Mouse (Mus musculus) liver, postnatal 0 days (tissue): ENCODE measurements around the gene Dus1l. TPM values are rescaled to one million over a fixed set of nuclear protein-coding genes. Genes with fewer than 3 reads are reported as not detected.

Experiments
- ATAC-seq: fragments of 200-750 bp; cut with Nextera tagmentation; 2 replicates; pipeline ENCODE4 v1.8.0; 2017; ENCODE audit warnings: mild to moderate bottlenecking, moderate library complexity
- DNase-seq: peaks from one replicate; pipeline ENCODE4 v3.0.0-alpha.2; 2016
- H3K27ac ChIP-seq: fragments of 300-500 bp; sonication (generic); 2 replicates; pipeline ENCODE4 v1.5.1; 2014; ENCODE audit warnings: antibody characterized with exemption, moderate library complexity, mild to moderate bottlenecking, low read depth
- H3K27me3 ChIP-seq: fragments of 300-500 bp; sonication (generic); 2 replicates; pipeline ENCODE4 v1.6.1; 2014; ENCODE audit warnings: low read length, control low read depth, mixed read lengths; ENCODE audit not compliant: insufficient read depth
- H3K36me3 ChIP-seq: fragments of 300-500 bp; sonication (generic); replicated peaks from 2 replicates; pipeline ENCODE4 v1.6.1; 2014; ENCODE audit warnings: mild to moderate bottlenecking, control low read depth, low read length, moderate library complexity, mixed read lengths; ENCODE audit not compliant: insufficient read depth
- H3K4me1 ChIP-seq: fragments of 300-500 bp; sonication (generic); 2 replicates; pipeline ENCODE4 v1.6.1; 2014; ENCODE audit warnings: antibody characterized with exemption, mild to moderate bottlenecking, control low read depth; ENCODE audit not compliant: insufficient read depth
- H3K4me2 ChIP-seq: fragments of 300-500 bp; sonication (generic); 2 replicates; pipeline ENCODE4 v1.6.1; 2014; ENCODE audit warnings: low read depth, mild to moderate bottlenecking, low read length, moderate library complexity, mixed read lengths
- H3K4me3 ChIP-seq: fragments of 300-500 bp; sonication (generic); 2 replicates; pipeline ENCODE4 v1.5.1; 2014; ENCODE audit warnings: low read depth, low read length
- H3K9ac ChIP-seq: fragments of 300-500 bp; sonication (generic); replicated peaks from 2 replicates; pipeline ENCODE4 v1.6.1; 2014; ENCODE audit warnings: mild to moderate bottlenecking, moderate library complexity
- H3K9me3 ChIP-seq: fragments of 300-500 bp; sonication (generic); 2 replicates; pipeline ENCODE4 v1.6.1; 2016; ENCODE audit warnings: mild to moderate bottlenecking, control low read depth, low read length, mixed read lengths
- CTCF ChIP-seq: sonication (generic); IDR thresholded peaks from 2 replicates; pipeline ENCODE4 v1.5.1; 2016; ENCODE audit warnings: antibody characterized with exemption, low read depth
- EP300 ChIP-seq: IDR thresholded peaks from 2 replicates; pipeline ENCODE4 v1.6.1; 2016; ENCODE audit warnings: antibody characterized with exemption, low read depth, mild to moderate bottlenecking
- WGBS: fragments of 180-500 bp; shearing (Covaris S2); extraction: QIAGEN DNeasy Blood & Tissue Kit; methylation state at CpG from one replicate; pipeline ENCODE4 v1.1.7; 2014; ENCODE audit not compliant: insufficient replicate concordance; 5-methylcytosine and 5-hydroxymethylcytosine counted together
- polyA plus RNA-seq: library from polyadenylated mRNA; unstranded; fragments of >200 nt; fragmentation: Nextera tagmentation; extraction: Ambion mirVana; gene quantifications from 2 replicates; pipeline ENCODE4 v1.2.1, GENCODE M21; 2015

Gene Dus1l
- polyA plus RNA-seq, 1 experiment from 2014 or later = 46.8 TPM

- no peak overlapping the region for H3K9ac ChIP-seq
- H3K9me3 ChIP-seq = peaks cover 15% of the 10 kb centered on the region
- no peaks in the 10 kb centered on the region for H3K36me3 ChIP-seq
- TF ChIP-seq EP300 = no peak
- no peak for TF ChIP-seq CTCF
- ATAC-seq (no peak), DNase-seq (no peak)
- no peak overlapping the region for H3K4me3 ChIP-seq
- H3K4me2 ChIP-seq = no peak overlapping the region
- H3K27me3 ChIP-seq = 0 out of 2 replicates have a peak, but pooled peaks cover 4% of the 10 kb centered on the region
- H3K4me1 ChIP-seq = no peaks in the 10 kb centered on the region
- 81% methylated on average over 9 of the region's 9 CpGs for WGBS
- no peak overlapping the region for H3K27ac ChIP-seq
Observed at GRCm38 (mm10) chr11:120760236-120760635, 36.0 kb downstream of the Dus1l start.

- H3K27ac ChIP-seq = no peak overlapping the region
- no peak overlapping the region for H3K4me3 ChIP-seq
- H3K9me3 ChIP-seq = no peaks in the 10 kb centered on the region
- no peak for ATAC-seq
- 72% methylated on average over 4 of the region's 4 CpGs for WGBS
- no peak overlapping the region for H3K4me2 ChIP-seq
- no peaks in the 10 kb centered on the region for H3K4me1 ChIP-seq
- no peak for TF ChIP-seq EP300
- no peak for TF ChIP-seq CTCF
- DNase-seq = no peak
- no peaks in the 10 kb centered on the region for H3K27me3 ChIP-seq
- no peak overlapping the region for H3K9ac ChIP-seq
- H3K36me3 ChIP-seq = no peaks in the 10 kb centered on the region
Observed at GRCm38 (mm10) chr11:120751606-120752005, 44.6 kb downstream of the Dus1l start.

DNA sequence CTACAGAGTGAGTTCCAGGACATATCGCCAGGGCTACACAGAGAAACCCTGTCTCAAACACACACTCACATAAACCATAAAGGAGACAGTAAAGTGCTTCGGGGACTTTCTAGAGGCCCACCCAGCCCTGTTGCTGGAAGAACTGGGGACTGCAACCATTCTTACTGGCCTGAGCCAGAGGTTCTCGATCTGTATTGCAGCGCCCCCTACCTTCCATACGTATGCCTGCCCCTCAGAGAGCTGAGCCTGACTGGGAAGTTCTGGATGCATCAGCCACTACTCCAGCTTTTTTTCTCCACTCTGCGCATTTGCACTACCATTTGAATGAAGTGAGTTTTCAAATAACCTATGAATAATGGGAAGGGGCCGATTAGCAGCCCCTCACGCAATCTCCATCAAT, 46.8 kb downstream of the Dus1l start:
- H3K9ac ChIP-seq = no peak overlapping the region
- TF ChIP-seq CTCF = peak; percentile 70
- TF ChIP-seq EP300 = no peak
- H3K4me1 ChIP-seq = no peaks in the 10 kb centered on the region
- 50% methylated on average over 8 of the region's 8 CpGs for WGBS
- peak; percentile 45 for DNase-seq
- H3K9me3 ChIP-seq = no peaks in the 10 kb centered on the region
- H3K4me3 ChIP-seq = no peak overlapping the region
- no peak for ATAC-seq
- H3K4me2 ChIP-seq = no peak overlapping the region
- no peaks in the 10 kb centered on the region for H3K27me3 ChIP-seq
- H3K36me3 ChIP-seq = no peaks in the 10 kb centered on the region
- no peak overlapping the region for H3K27ac ChIP-seq

DNA sequence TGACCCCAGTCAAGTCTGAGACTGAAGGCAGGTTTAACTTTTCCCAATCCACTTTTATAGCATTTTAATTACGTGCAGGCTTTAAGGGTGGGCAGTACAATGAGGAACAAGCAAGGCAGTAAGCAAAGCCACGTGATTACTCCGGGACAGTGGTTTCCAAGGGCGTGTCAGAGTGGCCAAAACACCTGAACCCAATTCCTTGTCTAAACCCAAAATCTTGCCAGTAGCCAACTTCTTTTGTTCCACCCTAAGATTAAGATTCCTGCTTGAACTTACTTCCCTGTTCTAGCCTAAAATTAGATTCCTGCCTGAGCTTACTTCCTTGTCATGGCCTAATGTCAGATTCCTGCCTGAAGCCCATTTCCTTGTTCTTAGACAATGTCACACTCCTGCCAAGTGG, 48.2 kb downstream of the Dus1l start:
- H3K4me1 ChIP-seq = no peaks in the 10 kb centered on the region
- H3K4me2 ChIP-seq = no peak overlapping the region
- TF ChIP-seq EP300 (no peak), CTCF (no peak)
- ATAC-seq = no peak
- WGBS = 54% methylated on average over 4 of the region's 4 CpGs
- no peaks in the 10 kb centered on the region for H3K27me3 ChIP-seq
- H3K36me3 ChIP-seq = no peaks in the 10 kb centered on the region
- no peak overlapping the region for H3K9ac ChIP-seq
- no peak overlapping the region for H3K4me3 ChIP-seq
- no peak overlapping the region for H3K27ac ChIP-seq
- DNase-seq = no peak
- no peaks in the 10 kb centered on the region for H3K9me3 ChIP-seq

DNA sequence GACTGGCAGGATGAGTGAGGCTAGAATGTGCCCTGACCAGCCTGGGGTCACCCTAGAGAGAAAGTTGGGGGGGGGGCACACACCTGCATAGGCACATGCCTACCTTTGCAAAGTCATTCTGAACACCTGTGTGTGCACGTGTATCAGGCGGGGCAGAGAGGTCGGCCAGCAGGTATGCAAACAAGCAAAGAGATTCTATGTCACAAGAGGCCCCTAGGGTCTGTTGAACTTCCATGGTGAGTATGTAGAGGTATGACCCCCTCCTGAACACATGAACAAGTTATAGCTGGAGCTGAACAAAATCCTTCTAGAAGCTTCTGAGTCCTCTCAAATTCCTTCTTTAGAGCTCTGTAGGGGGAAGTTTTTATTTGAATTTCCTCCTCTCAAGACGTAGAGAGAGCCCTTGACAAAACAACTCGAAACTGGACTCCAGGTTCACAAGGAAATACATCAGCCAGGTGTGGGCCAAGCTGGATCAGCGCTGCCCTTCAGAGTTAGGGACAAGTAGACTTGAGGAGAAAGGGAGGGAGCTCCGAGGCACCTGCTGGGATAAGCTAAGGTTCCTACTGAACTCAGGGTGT, 52.0 kb downstream of the Dus1l start:
- Histone ChIP-seq H3K27ac (no peak overlapping the region), H3K4me3 (no peak overlapping the region), H3K27me3 (no peaks in the 10 kb centered on the region), H3K36me3 (no peaks in the 10 kb centered on the region), H3K9me3 (no peaks in the 10 kb centered on the region), H3K4me1 (no peaks in the 10 kb centered on the region), H3K4me2 (no peak overlapping the region), H3K9ac (no peak overlapping the region)
- no peak for DNase-seq
- WGBS = 66% methylated on average over 7 of the region's 7 CpGs
- TF ChIP-seq EP300 (no peak), CTCF (no peak)
- ATAC-seq = no peak

- TF ChIP-seq CTCF = no peak
- Histone ChIP-seq H3K4me2 (no peak overlapping the region), H3K27ac (no peak overlapping the region), H3K4me1 (no peaks in the 10 kb centered on the region), H3K9ac (no peak overlapping the region), H3K36me3 (no peaks in the 10 kb centered on the region), H3K4me3 (no peak overlapping the region), H3K9me3 (no peaks in the 10 kb centered on the region), H3K27me3 (no peaks in the 10 kb centered on the region)
- WGBS = 90% methylated on average over 5 of the region's 5 CpGs
- ATAC-seq (no peak), DNase-seq (no peak)
Observed at GRCm38 (mm10) chr11:120740981-120741380, 55.2 kb downstream of the Dus1l start.

Other genes with a start within 250 kb of the Dus1l start
- 59.2 and 61.0 TPM in 2 replicates for gene Mcrip1, start 246.7 kb downstream of the Dus1l start, polyA plus RNA-seq
- 0.19 and 1.5 TPM in 2 replicates for gene Ppp1r27, start 245.3 kb downstream of the Dus1l start, polyA plus RNA-seq
- gene P4hb, start 223.2 kb downstream of the Dus1l start, polyA plus RNA-seq = 683 and 697 TPM in 2 replicates
- 148 and 156 TPM in 2 replicates for gene Arhgdia, start 214.8 kb downstream of the Dus1l start, polyA plus RNA-seq
- 162 and 168 TPM in 2 replicates for gene Alyref, start 198.0 kb downstream of the Dus1l start, polyA plus RNA-seq
- 46.1 and 47.5 TPM in 2 replicates for gene Anapc11, start 198.0 kb downstream of the Dus1l start, polyA plus RNA-seq
- gene Npb, start 187.9 kb downstream of the Dus1l start, polyA plus RNA-seq = 20.9 and 22.2 TPM in 2 replicates
- gene Pcyt2, start 178.5 kb downstream of the Dus1l start, polyA plus RNA-seq = 217 and 222 TPM in 2 replicates
- gene Sirt7, start 171.2 kb downstream of the Dus1l start, polyA plus RNA-seq = 34.3 TPM in 2 replicates
- 30.8 and 35.8 TPM in 2 replicates for gene Mafg, start 162.8 kb downstream of the Dus1l start, polyA plus RNA-seq
- gene Pycr1, start 152.6 kb downstream of the Dus1l start, polyA plus RNA-seq = 1.5 and 1.7 TPM in 2 replicates
- 0.26 and 0.50 TPM in 2 replicates for gene Myadml2, start 148.2 kb downstream of the Dus1l start, polyA plus RNA-seq
- 0.15 and 0.29 TPM in 2 replicates for gene Notum, start 135.2 kb downstream of the Dus1l start, polyA plus RNA-seq
- gene Aspscr1, start 123.4 kb downstream of the Dus1l start, polyA plus RNA-seq = 56.8 and 57.1 TPM in 2 replicates
- 81.0 and 88.0 TPM in 2 replicates for gene Cenpx, start 82.7 kb downstream of the Dus1l start, polyA plus RNA-seq
- gene Lrrc45, start 82.5 kb downstream of the Dus1l start, polyA plus RNA-seq = 5.1 and 5.4 TPM in 2 replicates
- 0.36 and 0.38 TPM in 2 replicates for gene Rac3, start 74.9 kb downstream of the Dus1l start, polyA plus RNA-seq
- gene Dcxr, start 69.1 kb downstream of the Dus1l start, polyA plus RNA-seq = 118 and 141 TPM in 2 replicates
- 0.26 and 0.94 TPM in 2 replicates for gene Cbr2, start 64.3 kb downstream of the Dus1l start, polyA plus RNA-seq
- 1.6 and 2.3 TPM in 2 replicates for gene Hmga1b, start 33.6 kb downstream of the Dus1l start, polyA plus RNA-seq
- gene Rfng, start 12.2 kb downstream of the Dus1l start, polyA plus RNA-seq = 6.2 and 6.3 TPM in 2 replicates
- 50.8 and 51.9 TPM in 2 replicates for gene Gps1, start 12.1 kb downstream of the Dus1l start, polyA plus RNA-seq
- gene Fasn, start 28.1 kb upstream of the Dus1l start, polyA plus RNA-seq = 3.8 and 3.9 TPM in 2 replicates
- 1.2 and 1.4 TPM in 2 replicates for gene Ccdc57, start 136.5 kb upstream of the Dus1l start, polyA plus RNA-seq
- 9.9 and 13.9 TPM in 2 replicates for gene Slc16a3, start 152.1 kb upstream of the Dus1l start, polyA plus RNA-seq
- gene Csnk1d, start 194.9 kb upstream of the Dus1l start, polyA plus RNA-seq = 29.9 and 30.0 TPM in 2 replicates
- 3.2 and 3.3 TPM in 2 replicates for gene Cd7, start 243.0 kb upstream of the Dus1l start, polyA plus RNA-seq